ENCODE assay signal across 20 mouse cellular contexts in the genomic region with DNA sequence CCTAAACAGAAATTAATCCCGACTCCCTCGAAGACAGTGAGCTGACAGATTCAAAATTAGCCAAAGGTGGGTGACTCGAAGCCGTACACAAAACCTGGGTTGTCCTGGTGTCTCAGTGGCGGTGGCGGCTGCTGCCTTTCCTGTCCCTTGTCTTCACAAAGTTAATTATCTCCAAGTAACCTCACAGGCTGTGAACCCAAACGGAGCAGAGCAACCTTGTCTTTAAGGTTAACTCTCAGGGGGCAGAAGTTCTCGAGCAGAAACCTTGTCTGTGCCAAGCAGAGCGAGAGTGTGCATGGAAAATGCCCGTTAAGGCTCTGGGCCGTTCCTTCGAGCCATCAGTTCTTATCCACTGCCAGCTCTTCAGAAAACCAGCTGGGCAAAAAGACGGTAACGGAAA.
DNase-seq lines count a peak whose midpoint lies in the region; ATAC-seq lines count a peak whose summit lies in the region.
"Had no signal": no experiment of that assay in that cellular context is flagged by ENCODE, and none has a peak within 500 bp of the region (broad histone marks: within the 10 kb centered on the region; RNA-seq: fewer than 3 reads in every experiment).

No protein-coding gene starts in this region.

- H3K9ac ChIP-seq in midbrain, embryonic 14.5 days (replicated peaks; ENCODE audit: low read length), result no peak overlapping the region
- H3K9ac ChIP-seq: embryonic facial prominence, embryonic 13.5 days; forebrain, embryonic 12.5 days; heart, embryonic 13.5 days had no signal

- WGBS in midbrain, embryonic 14.5 days, result 85% methylated on average over 14 of the region's 14 CpGs

- H3K4me3 ChIP-seq in midbrain, embryonic 14.5 days (replicated peaks; ENCODE audit: low read depth, low read length), result no peak overlapping the region
- H3K4me3 ChIP-seq: embryonic facial prominence, embryonic 13.5 days; forebrain, embryonic 12.5 days; heart, embryonic 13.5 days had no signal

- no peak for ATAC-seq in midbrain, embryonic 14.5 days (ENCODE audit: low FRiP score, low TSS enrichment)
- ATAC-seq: activated CD4-positive, CD25-positive, alpha-beta regulatory T cell, adult 4 months; forebrain, embryonic 16.5 days; Patski had no signal

- no peak overlapping the region for H3K27ac ChIP-seq in midbrain, embryonic 14.5 days (replicated peaks; ENCODE audit: low read depth, low read length)
- H3K27ac ChIP-seq: embryonic facial prominence, embryonic 13.5 days; forebrain, embryonic 12.5 days; heart, embryonic 13.5 days had no signal

- no peak overlapping the region for H3K4me2 ChIP-seq in midbrain, embryonic 14.5 days (ENCODE audit: low read length)
- H3K4me2 ChIP-seq: embryonic facial prominence, embryonic 13.5 days; forebrain, embryonic 12.5 days; heart, embryonic 13.5 days had no signal

- no peaks in the 10 kb centered on the region for H3K36me3 ChIP-seq in midbrain, embryonic 14.5 days (ENCODE audit: control insufficient read depth, insufficient read depth, low read length)
- H3K36me3 ChIP-seq: embryonic facial prominence, embryonic 13.5 days; forebrain, embryonic 12.5 days; heart, embryonic 13.5 days had no signal

- H3K4me1 ChIP-seq in midbrain, embryonic 14.5 days (ENCODE audit: control insufficient read depth, insufficient read depth, low read length), result peaks cover 7% of the 10 kb centered on the region; the same call in 1 of the 2 replicates
- H3K4me1 ChIP-seq: embryonic facial prominence, embryonic 13.5 days; heart, embryonic 13.5 days had no signal

- H3K27me3 ChIP-seq in midbrain, embryonic 14.5 days (ENCODE audit: control insufficient read depth, insufficient read depth, low read length), result no peaks in the 10 kb centered on the region
- H3K27me3 ChIP-seq: embryonic facial prominence, embryonic 13.5 days; forebrain, embryonic 12.5 days; heart, embryonic 13.5 days had no signal

- DNase-seq in kidney, adult 18-20 months, result peak; percentile 18
- DNase-seq in kidney, adult 9 months, result peak; percentile 73
- DNase-seq in kidney, postnatal 10 days, result peak; percentile 6
- peak; percentile 8 to 37 for DNase-seq in kidney, postnatal 4 days
- no peak for DNase-seq in frontal cortex, adult 2 months (ENCODE audit: extremely low spot score in 1 of 2, low spot score in 1 of 2)
- DNase-seq in midbrain, embryonic 14.5 days, result no peak
- DNase-seq in thymus, postnatal 14 days, result no peak
- DNase-seq: adrenal gland, postnatal 14 days; cerebellum, adult 11-12 months; cerebellum, adult 9-11 months; cerebellum, postnatal 36 days; gastrocnemius, postnatal 36 days; heart, adult 11 months; heart, postnatal 36 days had no signal

- no peaks in the 10 kb centered on the region for H3K9me3 ChIP-seq in midbrain, embryonic 14.5 days (ENCODE audit: control insufficient read depth, low read length)
- H3K9me3 ChIP-seq: embryonic facial prominence, embryonic 13.5 days; forebrain, embryonic 12.5 days; heart, embryonic 13.5 days had no signal

Comparison
In these comparisons a context has a peak if more than half of its experiments do, and no peak if none do; other contexts are left out.
1. DNase-seq: peak in kidney, adult 18-20 months (single experiment), kidney, adult 9 months (single experiment), kidney, postnatal 10 days (single experiment) and kidney, postnatal 4 days (2 of 2); none in frontal cortex, adult 2 months (0 of 2), midbrain, embryonic 14.5 days (single experiment) and thymus, postnatal 14 days (single experiment).